ENCODE assay signal across 15 mouse cellular contexts in genomic region chr12:17594701-17595100, GRCm38 (mm10).
"Had no signal": no experiment of that assay in that cellular context is flagged by ENCODE, and none has a peak within 500 bp of the region (broad histone marks: within the 10 kb centered on the region; RNA-seq: fewer than 3 reads in every experiment).

No protein-coding gene starts in this region.

- H3K27ac ChIP-seq: neural tube, embryonic 15.5 days; stomach, embryonic 15.5 days; stomach, postnatal 0 days had no signal

- H3K4me2 ChIP-seq: neural tube, embryonic 15.5 days; stomach, embryonic 15.5 days had no signal

- H3K4me3 ChIP-seq: neural tube, embryonic 15.5 days; stomach, embryonic 15.5 days had no signal

- DNase-seq: retina, postnatal 1 day; right cerebral cortex, adult 18-20 months; right cerebral cortex, postnatal 14 days; right cerebral cortex, postnatal 25 days; right cerebral cortex, postnatal 4 days; spleen, adult 18-20 months; thymus, adult 18-20 months; thymus, adult 2 months; thymus, postnatal 14 days; thymus, postnatal 25 days; thymus, postnatal 36 days; thymus, postnatal 4 days had no signal

- H3K36me3 ChIP-seq: neural tube, embryonic 15.5 days; stomach, embryonic 15.5 days had no signal

- H3K27me3 ChIP-seq: neural tube, embryonic 15.5 days; stomach, embryonic 15.5 days had no signal

- H3K9me3 ChIP-seq: neural tube, embryonic 15.5 days; stomach, embryonic 15.5 days had no signal

- H3K4me1 ChIP-seq: neural tube, embryonic 15.5 days; stomach, embryonic 15.5 days had no signal

- H3K9ac ChIP-seq: neural tube, embryonic 15.5 days; stomach, embryonic 15.5 days had no signal
